Mouse (Mus musculus) MEL (cell line): ENCODE measurements around the gene Gpatch1. TPM values are rescaled to one million over a fixed set of nuclear protein-coding genes. Genes with fewer than 3 reads are reported as not detected.

Experiments
- DNase-seq: peaks from one replicate; pipeline ENCODE4 v3.0.0; 2011; ENCODE audit warnings: low read depth, low spot score
- H3K27ac ChIP-seq: 2 replicates; pipeline ENCODE4 v1.5.1; 2012; ENCODE audit warnings: low read depth, mild to moderate bottlenecking, control low read depth, low read length, moderate library complexity; ENCODE audit not compliant: control insufficient read depth
- H3K27me3 ChIP-seq, 2 experiments: fragments of 150-350 bp in 1 of 2; sonication (generic) in 1 of 2; 2 replicates each; pipeline ENCODE4 v1.6.1; 2012; ENCODE audit warnings: low read length in 2 of 2, mild to moderate bottlenecking in 2 of 2, improper control_type of control experiment in 1 of 2, moderate library complexity in 1 of 2; ENCODE audit not compliant: insufficient read depth in 2 of 2, control insufficient read depth in 1 of 2
- H3K36me3 ChIP-seq, 2 experiments: 2 replicates each; pipeline ENCODE4 v1.6.1; 2012 to 2014; ENCODE audit warnings: low read length in 2 of 2, improper control_type of control experiment in 1 of 2, inconsistent platforms in 1 of 2, mild to moderate bottlenecking in 1 of 2; ENCODE audit not compliant: insufficient read depth in 2 of 2, control insufficient read depth in 1 of 2
- H3K4me1 ChIP-seq, 2 experiments: fragments of 150-350 bp in 1 of 2; sonication (generic) in 1 of 2; 2 replicates each; pipeline ENCODE4 v1.6.1; 2012; ENCODE audit warnings: low read length in 2 of 2, improper control_type of control experiment in 1 of 2, mild to moderate bottlenecking in 1 of 2; ENCODE audit not compliant: insufficient read depth in 2 of 2, control insufficient read depth in 1 of 2
- H3K4me3 ChIP-seq, 2 experiments: fragments of 150-350 bp in 1 of 2; sonication (generic) in 1 of 2; 2 replicates each; pipeline ENCODE4 v1.5.1; 2012; ENCODE audit warnings: low read depth in 2 of 2, low read length in 2 of 2, mild to moderate bottlenecking in 2 of 2, moderate library complexity in 2 of 2, control low read depth in 1 of 2, improper control_type of control experiment in 1 of 2; ENCODE audit not compliant: control insufficient read depth in 1 of 2, insufficient read depth in 1 of 2
- H3K79me2 ChIP-seq: 2 replicates; pipeline ENCODE4 v1.6.1; 2012; ENCODE audit warnings: mild to moderate bottlenecking, low read length, moderate library complexity; ENCODE audit not compliant: control insufficient read depth, poor library complexity, insufficient read depth
- H3K9ac ChIP-seq: 2 replicates; pipeline ENCODE4 v1.6.1; 2012; ENCODE audit warnings: low read depth, mild to moderate bottlenecking, control low read depth, low read length, moderate library complexity; ENCODE audit not compliant: control insufficient read depth, poor library complexity, severe bottlenecking
- H3K9me3 ChIP-seq: fragments of 150-350 bp; sonication (generic); replicated peaks from 2 replicates; pipeline ENCODE4 v1.6.1; 2012; ENCODE audit warnings: mild to moderate bottlenecking, low read length, improper control_type of control experiment, moderate library complexity; ENCODE audit not compliant: insufficient read depth
- CHD1 ChIP-seq: IDR thresholded peaks from 2 replicates; pipeline ENCODE4 v1.6.1; 2012; ENCODE audit warnings: low read depth, mild to moderate bottlenecking, inconsistent platforms, low read length, improper control_type of control experiment
- CTCF ChIP-seq, 3 experiments: IDR thresholded peaks in 2 of 3; conservative IDR thresholded peaks in 1 of 3; 2 replicates each; pipeline ENCODE4 v1.5.1; 2011 to 2012; ENCODE audit warnings: low read length in 3 of 3, low read depth in 2 of 3, mild to moderate bottlenecking in 2 of 3, improper control_type of control experiment in 1 of 3, inconsistent platforms in 1 of 3, mixed read lengths in 1 of 3, moderate library complexity in 1 of 3; ENCODE audit not compliant: control insufficient read depth in 1 of 3, insufficient read depth in 1 of 3, poor library complexity in 1 of 3, severe bottlenecking in 1 of 3
- ELF1 ChIP-seq: IDR thresholded peaks from 2 replicates; pipeline ENCODE4 v1.6.1; 2014; ENCODE audit warnings: low read depth, mild to moderate bottlenecking, inconsistent platforms, low read length, improper control_type of control experiment, moderate library complexity
- EP300 ChIP-seq, 2 experiments: IDR thresholded peaks; 2 replicates each; pipeline ENCODE4 v1.6.1; 2011; ENCODE audit warnings: improper control_type of control experiment in 2 of 2, low read length in 2 of 2, low read depth in 1 of 2, mild to moderate bottlenecking in 1 of 2
- GABPA ChIP-seq: IDR thresholded peaks from 2 replicates; pipeline ENCODE4 v1.6.1; 2012; ENCODE audit warnings: low read depth, mild to moderate bottlenecking, inconsistent platforms, low read length, improper control_type of control experiment, moderate library complexity
- GATA1 ChIP-seq: IDR thresholded peaks from 2 replicates; pipeline ENCODE4 v1.6.1; 2011; ENCODE audit warnings: low read depth, low read length, improper control_type of control experiment
- KAT2A ChIP-seq: conservative IDR thresholded peaks from 2 replicates; pipeline ENCODE4 v1.6.1; 2012; ENCODE audit warnings: low read depth, low read length, improper control_type of control experiment, inconsistent platforms
- MAFK ChIP-seq: IDR thresholded peaks from 2 replicates; pipeline ENCODE4 v1.6.1; 2011; ENCODE audit warnings: low read depth, mild to moderate bottlenecking, low read length, improper control_type of control experiment, borderline replicate concordance
- MAX ChIP-seq: IDR thresholded peaks from 2 replicates; pipeline ENCODE4 v1.6.1; 2011; ENCODE audit warnings: low read length, improper control_type of control experiment
- MAZ ChIP-seq: IDR thresholded peaks from 2 replicates; pipeline ENCODE4 v1.6.1; 2012; ENCODE audit warnings: low read depth, mild to moderate bottlenecking, inconsistent platforms, low read length, improper control_type of control experiment
- MEF2A ChIP-seq: IDR thresholded peaks from 2 replicates; pipeline ENCODE4 v1.6.1; 2014; ENCODE audit warnings: low read depth, mild to moderate bottlenecking, inconsistent platforms, low read length, improper control_type of control experiment; ENCODE audit not compliant: poor library complexity, insufficient replicate concordance, severe bottlenecking; ENCODE audit errors: extremely low read depth
- MYB ChIP-seq: IDR thresholded peaks from 2 replicates; pipeline ENCODE4 v1.6.1; 2011; ENCODE audit warnings: mild to moderate bottlenecking, low read depth, low read length, improper control_type of control experiment
- MYC ChIP-seq: IDR thresholded peaks from 2 replicates; pipeline ENCODE4 v1.6.1; 2011; ENCODE audit warnings: low read depth, mild to moderate bottlenecking, low read length, improper control_type of control experiment, moderate library complexity
- NELFE ChIP-seq: IDR thresholded peaks from 2 replicates; pipeline ENCODE4 v1.6.1; 2011; ENCODE audit warnings: low read depth, low read length, improper control_type of control experiment
- NRF1 ChIP-seq: IDR thresholded peaks from 2 replicates; pipeline ENCODE4 v1.6.1; 2014; ENCODE audit warnings: low read depth, mild to moderate bottlenecking, inconsistent platforms, low read length, improper control_type of control experiment, moderate library complexity; ENCODE audit not compliant: poor library complexity, insufficient read depth, severe bottlenecking
- POLR2A ChIP-seq, 2 experiments: IDR thresholded peaks; 2 replicates each; pipeline ENCODE4 v1.6.1; 2011 to 2012; ENCODE audit warnings: low read length in 2 of 2, mild to moderate bottlenecking in 2 of 2, control low read depth in 1 of 2, improper control_type of control experiment in 1 of 2, low read depth in 1 of 2, moderate library complexity in 1 of 2; ENCODE audit not compliant: control insufficient read depth in 1 of 2, insufficient read depth in 1 of 2, poor library complexity in 1 of 2
- POLR2AphosphoS2 ChIP-seq: IDR thresholded peaks from 2 replicates; pipeline ENCODE4 v1.6.1; 2011; ENCODE audit warnings: low read length, improper control_type of control experiment
- POLR2AphosphoS5 ChIP-seq: IDR thresholded peaks from 2 replicates; pipeline ENCODE4 v1.6.1; 2012; ENCODE audit warnings: low read depth, borderline replicate concordance, mild to moderate bottlenecking, inconsistent platforms, low read length, moderate library complexity, mixed read lengths
- RCOR1 ChIP-seq: IDR thresholded peaks from 2 replicates; pipeline ENCODE4 v1.6.1; 2012; ENCODE audit warnings: low read depth, mild to moderate bottlenecking, inconsistent platforms, low read length, improper control_type of control experiment
- SIN3A ChIP-seq: IDR thresholded peaks from 2 replicates; pipeline ENCODE4 v1.6.1; 2012; ENCODE audit warnings: low read length, improper control_type of control experiment, inconsistent platforms
- SMC3 ChIP-seq: IDR thresholded peaks from 2 replicates; pipeline ENCODE4 v1.6.1; 2011; ENCODE audit warnings: low read depth, low read length, improper control_type of control experiment
- TAL1 ChIP-seq: IDR thresholded peaks from 2 replicates; pipeline ENCODE4 v1.6.1; 2012; ENCODE audit warnings: mild to moderate bottlenecking, inconsistent platforms, low read length, moderate library complexity, mixed read lengths
- TBP ChIP-seq: IDR thresholded peaks from 2 replicates; pipeline ENCODE4 v1.8.0; 2011; ENCODE audit warnings: low read depth, low read length, improper control_type of control experiment
- TCF12 ChIP-seq: IDR thresholded peaks from 2 replicates; pipeline ENCODE4 v1.6.1; 2014; ENCODE audit warnings: low read depth, mild to moderate bottlenecking, inconsistent platforms, low read length, improper control_type of control experiment, moderate library complexity
- UBTF ChIP-seq: IDR thresholded peaks from 2 replicates; pipeline ENCODE4 v1.6.1; 2012; ENCODE audit warnings: low read depth, mild to moderate bottlenecking, inconsistent platforms, low read length, improper control_type of control experiment, moderate library complexity, borderline replicate concordance; ENCODE audit not compliant: insufficient read depth
- USF1 ChIP-seq: IDR thresholded peaks from 2 replicates; pipeline ENCODE4 v1.6.1; 2014; ENCODE audit warnings: low read depth, mild to moderate bottlenecking, inconsistent platforms, low read length, improper control_type of control experiment, moderate library complexity
- ZKSCAN1 ChIP-seq: IDR thresholded peaks from 2 replicates; pipeline ENCODE4 v1.6.1; 2012; ENCODE audit warnings: low read depth, mild to moderate bottlenecking, inconsistent platforms, low read length, improper control_type of control experiment, moderate library complexity
- ZMIZ1 ChIP-seq: IDR thresholded peaks from 2 replicates; pipeline ENCODE4 v1.6.1; 2012; ENCODE audit warnings: low read depth, mild to moderate bottlenecking, inconsistent platforms, low read length, improper control_type of control experiment, moderate library complexity
- polyA plus RNA-seq, 2 experiments: library from polyadenylated mRNA; stranded (reverse) in 1 of 2; unstranded in 1 of 2; fragments of >175 nt in 1 of 2; fragments of >200 nt in 1 of 2; gene quantifications; 2 replicates each; pipeline versions ENCODE4 v1.2.1 to v1.2.4; 2012; ENCODE audit warnings: low replicate concordance in 2 of 2, low read depth in 1 of 2; ENCODE audit not compliant: insufficient read length in 2 of 2, insufficient read depth in 1 of 2, missing spikeins in 1 of 2
- total RNA-seq: library from RNA; depleted of rRNA; stranded (reverse); fragments of 300-350 nt; gene quantifications from 2 replicates; pipeline ENCODE4 v1.2.3, GENCODE M21; 2012

Gene Gpatch1
- total and polyA plus RNA-seq, 3 experiments = 8.5 to 13.4 TPM; not detected in 1

- H3K9ac ChIP-seq = no peak overlapping the region
- no peaks in the 10 kb centered on the region for H3K4me1 ChIP-seq
- H3K9me3 ChIP-seq = no peaks in the 10 kb centered on the region
- no peaks in the 10 kb centered on the region for H3K36me3 ChIP-seq
- no peaks in the 10 kb centered on the region for H3K27me3 ChIP-seq
- H3K79me2 ChIP-seq = no peaks in the 10 kb centered on the region
- no peak overlapping the region for H3K27ac ChIP-seq
- DNase-seq = no peak
- TF ChIP-seq NRF1 (no peak), USF1 (no peak), TAL1 (no peak), TCF12 (no peak), KAT2A (no peak), SIN3A (no peak), SMC3 (no peak), POLR2A (IDR thresholded peaks at IDR 0.05; ENCODE audit: control insufficient read depth in 1 of 2, insufficient read depth in 1 of 2, low read depth in 1 of 2, low read length in 2 of 2, poor library complexity in 1 of 2) (no peak), ZMIZ1 (no peak), EP300 (IDR thresholded peaks at IDR 0.05; ENCODE audit: low read depth in 1 of 2, low read length in 2 of 2) (no peak), MYB (no peak), UBTF (no peak), POLR2AphosphoS2 (no peak), RCOR1 (no peak), TBP (no peak), CTCF (IDR thresholded peaks at IDR 0.05 in 2 of 3, conservative IDR thresholded peaks at IDR 0.05 in 1 of 3; ENCODE audit: control insufficient read depth in 1 of 3, insufficient read depth in 1 of 3, low read depth in 2 of 3, low read length in 3 of 3, poor library complexity in 1 of 3, severe bottlenecking in 1 of 3) (no peak), MAZ (no peak), CHD1 (no peak), MAX (no peak), POLR2AphosphoS5 (no peak)
- H3K4me3 ChIP-seq = no peak overlapping the region
Measured at GRCm38 (mm10) chr7:35342498-35342897, 24.3 kb upstream of the Gpatch1 start.

GRCm38 (mm10) chr7:35341282-35341681, 23.0 kb upstream of the Gpatch1 start:
- H3K4me1 ChIP-seq = no peaks in the 10 kb centered on the region
- H3K9ac ChIP-seq = no peak overlapping the region
- TF ChIP-seq GATA1 (no peak), CTCF (IDR thresholded peaks at IDR 0.05 in 2 of 3, conservative IDR thresholded peaks at IDR 0.05 in 1 of 3; ENCODE audit: control insufficient read depth in 1 of 3, insufficient read depth in 1 of 3, low read depth in 2 of 3, low read length in 3 of 3, poor library complexity in 1 of 3, severe bottlenecking in 1 of 3) (no peak), CHD1 (no peak), UBTF (no peak), NELFE (no peak), SIN3A (no peak), POLR2AphosphoS2 (no peak), MEF2A (no peak), POLR2A (IDR thresholded peaks at IDR 0.05; ENCODE audit: control insufficient read depth in 1 of 2, insufficient read depth in 1 of 2, low read depth in 1 of 2, low read length in 2 of 2, poor library complexity in 1 of 2) (no peak), MAFK (no peak), ZKSCAN1 (no peak), TCF12 (no peak), USF1 (no peak), MYC (no peak), GABPA (no peak), ELF1 (no peak), TBP (no peak)
- H3K9me3 ChIP-seq = no peaks in the 10 kb centered on the region
- no peak overlapping the region for H3K27ac ChIP-seq
- no peaks in the 10 kb centered on the region for H3K27me3 ChIP-seq
- H3K36me3 ChIP-seq = no peaks in the 10 kb centered on the region
- no peaks in the 10 kb centered on the region for H3K79me2 ChIP-seq
- DNase-seq = no peak
- no peak overlapping the region for H3K4me3 ChIP-seq
